Mouse (Mus musculus): ENCODE results near the gene Papss2.
"Not testable (repeated sequence)": the region's sequence is repeated elsewhere in the genome, so short reads cannot be mapped to it uniquely, and the experiment has no call there.

DNA sequence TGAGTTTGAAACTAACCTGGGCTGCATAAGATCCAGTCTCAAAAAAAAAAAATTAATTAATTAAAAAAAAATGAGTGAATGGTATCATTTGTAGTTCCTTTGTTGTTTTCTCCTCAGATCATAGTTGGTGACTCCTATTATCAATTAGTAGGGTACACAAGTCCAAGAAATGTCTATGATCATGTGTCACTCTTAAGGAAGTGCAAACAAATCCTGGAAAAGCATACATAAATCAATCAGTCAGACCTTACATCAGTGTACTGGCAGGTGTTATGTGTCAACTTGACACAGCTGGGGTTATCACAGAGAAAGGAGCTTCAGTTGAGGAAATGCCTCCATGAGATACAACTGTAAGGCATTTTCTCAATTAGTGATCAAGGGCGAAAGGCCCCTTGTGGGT, 72.2 kb downstream of the Papss2 start:
- TF ChIP-seq POLR2A (IDR thresholded peaks at IDR 0.05; ENCODE audit: borderline replicate concordance, extremely low read depth, insufficient read depth, insufficient read length, poor library complexity, severe bottlenecking); CTCF (IDR thresholded peaks at IDR 0.05; ENCODE audit: borderline replicate concordance, extremely low read depth, insufficient read depth, insufficient read length): not testable (repeated sequence)

All from brain, embryonic 14.5 days (tissue).